In the genomic region with DNA sequence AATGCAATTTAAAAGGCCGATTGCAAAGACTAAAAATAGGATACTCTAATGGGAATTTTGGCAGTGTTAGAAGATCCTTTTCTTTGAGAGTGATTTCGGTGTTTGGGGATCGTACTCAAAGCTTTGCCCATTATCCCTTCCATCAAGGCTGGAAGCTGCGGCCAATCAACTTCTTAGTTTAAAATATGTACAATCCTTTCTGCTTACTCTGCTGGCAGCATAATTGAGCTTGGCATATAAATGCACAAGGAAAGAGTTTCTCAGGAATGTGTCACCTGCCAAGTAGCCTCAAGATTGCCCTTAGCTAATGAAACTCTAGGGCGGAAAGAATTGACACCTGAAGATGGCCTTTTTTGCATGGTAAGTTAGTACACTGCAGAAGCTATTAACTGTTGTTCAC, we compare ENCODE assay signal across 8 mouse cellular contexts. TPM values are rescaled to one million over a fixed set of nuclear protein-coding genes. Genes with fewer than 3 reads are reported as not detected.
DNase-seq lines count a peak whose midpoint lies in the region; ATAC-seq and TF ChIP-seq lines count a peak whose summit lies in the region.

No protein-coding gene starts in this region.

- TF ChIP-seq POLR2A in heart, adult 2 months (IDR thresholded peaks at IDR 0.05; ENCODE audit: insufficient read depth, low read depth, low read length) = no peak

- no peaks in the 10 kb centered on the region for H3K27me3 ChIP-seq in heart, adult 2 months (ENCODE audit: control insufficient read depth, insufficient read depth, low read length)
- H3K27me3 ChIP-seq in heart, postnatal 0 days (ENCODE audit: control insufficient read depth, insufficient read depth, low read length) = no peaks in the 10 kb centered on the region
- H3K27me3 ChIP-seq in liver, postnatal 0 days (ENCODE audit: insufficient read depth, low read length) = no peaks in the 10 kb centered on the region

- H3K4me1 ChIP-seq in heart, adult 2 months (ENCODE audit: control insufficient read depth, insufficient read depth, low read length) = peaks cover 13% of the 10 kb centered on the region
- peaks cover 0 to 2% of the 10 kb centered on the region in 2 experiments; a peak in 2 of 4 replicates for H3K4me1 ChIP-seq in ES-E14 (ENCODE audit: control insufficient read depth in 2 of 2, insufficient read depth in 2 of 2, low read length in 2 of 2, poor library complexity in 1 of 2)
- peaks cover 25% of the 10 kb centered on the region for H3K4me1 ChIP-seq in heart, postnatal 0 days (ENCODE audit: control insufficient read depth, insufficient read depth)
- H3K4me1 ChIP-seq in liver, postnatal 0 days (ENCODE audit: insufficient read depth) = peaks cover 36% of the 10 kb centered on the region

- no peaks in the 10 kb centered on the region for H3K9me3 ChIP-seq in ES-E14 (ENCODE audit: control insufficient read depth, insufficient read depth, low read depth, low read length)
- no peaks in the 10 kb centered on the region for H3K9me3 ChIP-seq in heart, postnatal 0 days (replicated peaks; ENCODE audit: control insufficient read depth, low read length)
- H3K9me3 ChIP-seq in liver, postnatal 0 days (ENCODE audit: low read length) = no peaks in the 10 kb centered on the region

- intact Hi-C loops in heart, adult 2 months (cut with DNase I) = loop anchor here (2.0 to 5.0 kb wide), 4 partner anchors 30 to 78 kb away; no protein-coding TSS in a partner anchor

- H3K36me3 ChIP-seq in heart, adult 2 months (ENCODE audit: control insufficient read depth, insufficient read depth, low read length) = peaks cover 18% of the 10 kb centered on the region
- H3K36me3 ChIP-seq in ES-E14 (ENCODE audit: control insufficient read depth, insufficient read depth, low read length, poor library complexity, severe bottlenecking) = no peaks in the 10 kb centered on the region
- H3K36me3 ChIP-seq in heart, postnatal 0 days (replicated peaks; ENCODE audit: control insufficient read depth, insufficient read depth, low read length) = peaks cover 11% of the 10 kb centered on the region; the same call in 1 of the 2 replicates
- H3K36me3 ChIP-seq in liver, postnatal 0 days (replicated peaks; ENCODE audit: insufficient read depth, low read length) = peaks cover 5% of the 10 kb centered on the region

- no peak for DNase-seq in heart, adult 2 months
- no peak for DNase-seq in heart, adult 9 months (ENCODE audit: low spot score in 2 of 2)
- DNase-seq in ES-E14 (ENCODE audit: low read depth, low spot score) = no peak
- DNase-seq in heart, postnatal 0 days (ENCODE audit: low spot score) = no peak
- no peak for DNase-seq in liver, postnatal 0 days
- DNase-seq in ovary, postnatal 36 days (ENCODE audit: low spot score) = no peak
- no peak for DNase-seq in c-Kit-positive CD71-positive TER-119-positive erythroid progenitor cells, embryonic 14.5 days (ENCODE audit: low spot score)

- H3K9ac ChIP-seq in heart, adult 2 months (ENCODE audit: low read depth, low read length) = peak overlapping the region; percentile 59
- no peak overlapping the region for H3K9ac ChIP-seq in ES-E14 (ENCODE audit: insufficient read depth, low read depth, low read length, poor library complexity, severe bottlenecking)
- H3K9ac ChIP-seq in heart, postnatal 0 days (replicated peaks; ENCODE audit: low read depth, low read length) = peak overlapping the region; percentile 78
- H3K9ac ChIP-seq in liver, postnatal 0 days (replicated peaks) = peak overlapping the region; percentile 81

- 8% methylated on average over 5 of the region's 5 CpGs for WGBS in heart, adult 2 months
- WGBS in heart, postnatal 0 days = 10% methylated on average over 5 of the region's 5 CpGs
- 17% methylated on average over 5 of the region's 5 CpGs for whole genome bisulfite sequencing in liver, postnatal 0 days (ENCODE audit: insufficient replicate concordance)

- H3K27ac ChIP-seq in heart, adult 2 months = peak overlapping the region; percentile 97
- H3K27ac ChIP-seq in ES-E14 (ENCODE audit: insufficient read depth, low read depth, low read length, poor library complexity, severe bottlenecking) = no peak overlapping the region
- H3K27ac ChIP-seq in heart, postnatal 0 days (ENCODE audit: low read depth) = peak overlapping the region; percentile 93
- H3K27ac ChIP-seq in liver, postnatal 0 days (ENCODE audit: low read depth) = peak overlapping the region; percentile 92

- peaks cover 4% of the 10 kb centered on the region for H3K79me2 ChIP-seq in heart, adult 2 months (replicated peaks; ENCODE audit: control insufficient read depth, insufficient read depth, low read length)

- in situ Hi-C loops in ES-E14 (cut with MboI; ENCODE audit: low sequenced_read_pairs in 2 of 2, unreplicated experiment in 2 of 2) = no loop called here

- peak overlapping the region; percentile 77 for H3K4me2 ChIP-seq in heart, postnatal 0 days (ENCODE audit: low read depth, low read length)
- peak overlapping the region; percentile 81 for H3K4me2 ChIP-seq in liver, postnatal 0 days (ENCODE audit: low read depth, low read length)

- TF ChIP-seq EP300 in heart, adult 2 months (IDR thresholded peaks at IDR 0.05; ENCODE audit: insufficient read depth, low read depth, low read length) = no peak
- no peak for TF ChIP-seq EP300 in heart, postnatal 0 days (IDR thresholded peaks at IDR 0.05; ENCODE audit: low read depth)
- TF ChIP-seq EP300 in liver, postnatal 0 days (IDR thresholded peaks at IDR 0.05; ENCODE audit: low read depth) = no peak

- no peak for ATAC-seq in heart, postnatal 0 days (ENCODE audit: insufficient read depth, low read depth)
- ATAC-seq in liver, postnatal 0 days = no peak
- no peak for ATAC-seq in activated CD4-positive, CD25-positive, alpha-beta regulatory T cell, adult 4 months

- TF ChIP-seq CTCF in heart, adult 2 months (IDR thresholded peaks at IDR 0.05) = no peak
- no peak for TF ChIP-seq CTCF in heart, postnatal 0 days (IDR thresholded peaks at IDR 0.05; ENCODE audit: low read depth)
- TF ChIP-seq CTCF in liver, postnatal 0 days (IDR thresholded peaks at IDR 0.05; ENCODE audit: low read depth) = no peak

- H3K4me3 ChIP-seq in heart, adult 2 months = peak overlapping the region; percentile 88
- peak overlapping the region; percentile 92 to 95; a peak in 3 of 4 replicates for H3K4me3 ChIP-seq in ES-E14 (ENCODE audit: insufficient read depth in 1 of 2, low read depth in 1 of 2, low read length in 2 of 2, poor library complexity in 1 of 2, severe bottlenecking in 1 of 2)
- H3K4me3 ChIP-seq in heart, postnatal 0 days (ENCODE audit: low read depth, low read length) = peak overlapping the region; percentile 92
- peak overlapping the region; percentile 95 for H3K4me3 ChIP-seq in liver, postnatal 0 days (ENCODE audit: low read depth, low read length)

TF ChIP-seq in ES-E14, 5 proteins besides CTCF, POLR2A, EP300 and RAD21:
- TF ChIP-seq ZNF384 (IDR thresholded peaks at IDR 0.05; ENCODE audit: low read depth, low read length) (no peak), CHD2 (IDR thresholded peaks at IDR 0.05; ENCODE audit: low read depth, low read length) (no peak), ZC3H11A (IDR thresholded peaks at IDR 0.05; ENCODE audit: borderline replicate concordance, low read depth, low read length) (no peak), HCFC1 (IDR thresholded peaks at IDR 0.05; ENCODE audit: borderline replicate concordance, insufficient read depth, low read length) (no peak), MAFK (IDR thresholded peaks at IDR 0.05; ENCODE audit: insufficient read depth, low read depth, low read length) (no peak)

RNA-seq across cellular contexts. Expression of a gene that starts 1.0 kb away (rescaled TPM):
- total RNA-seq in heart, adult 2 months (2021) = 10 to 100 TPM; 46.7 to 48.8 TPM
- 23.4 and 45.9 TPM in 2 replicates for polyA plus RNA-seq in heart, adult 2 months (2012; rRNA removed)
- total RNA-seq in ES-E14 (2012; rRNA removed) = 11.2 and 12.8 TPM in 2 replicates
- total RNA-seq in heart, postnatal 0 days (2014; rRNA removed; ENCODE audit: low replicate concordance) = 21.4 and 33.7 TPM in 2 replicates
- polyA plus RNA-seq in heart, postnatal 0 days (2015; fragmentation: Nextera tagmentation; extraction: Ambion mirVana) = 19.6 and 21.5 TPM in 2 replicates
- 5.0 and 5.8 TPM in 2 replicates for polyA plus RNA-seq in liver, postnatal 0 days (2015; fragmentation: Nextera tagmentation; extraction: Ambion mirVana)
- 10 to 100 TPM; 12.3 to 12.5 TPM for polyA plus RNA-seq in activated CD4-positive, CD25-positive, alpha-beta regulatory T cell, adult 4 months (2017; shearing (Covaris generic))

RNA-seq across cellular contexts. Expression of a gene that starts 1.1 kb away (rescaled TPM):
- 10 to 100 TPM; 51.3 to 58.3 TPM for total RNA-seq in heart, adult 2 months (2021)
- polyA plus RNA-seq in heart, adult 2 months (2012; rRNA removed) = 19.2 and 33.6 TPM in 2 replicates
- total RNA-seq in ES-E14 (2012; rRNA removed) = 13.1 and 18.7 TPM in 2 replicates
- 15.9 and 20.4 TPM in 2 replicates for total RNA-seq in heart, postnatal 0 days (2014; rRNA removed; ENCODE audit: low replicate concordance)
- 34.7 and 37.3 TPM in 2 replicates for polyA plus RNA-seq in heart, postnatal 0 days (2015; fragmentation: Nextera tagmentation; extraction: Ambion mirVana)
- polyA plus RNA-seq in liver, postnatal 0 days (2015; fragmentation: Nextera tagmentation; extraction: Ambion mirVana) = 16.3 and 17.6 TPM in 2 replicates
- polyA plus RNA-seq in activated CD4-positive, CD25-positive, alpha-beta regulatory T cell, adult 4 months (2017; shearing (Covaris generic)) = 10 to 100 TPM; 20.1 to 27.1 TPM

RNA-seq across cellular contexts. Expression of a gene that starts 29.3 kb away (rescaled TPM):
- 1 to 10 TPM; 7.6 to 8.1 TPM for total RNA-seq in heart, adult 2 months (2021)
- 2.7 and 4.2 TPM in 2 replicates for polyA plus RNA-seq in heart, adult 2 months (2012; rRNA removed)
- total RNA-seq in ES-E14 (2012; rRNA removed) = 18.3 and 26.5 TPM in 2 replicates
- total RNA-seq in heart, postnatal 0 days (2014; rRNA removed; ENCODE audit: low replicate concordance) = 6.2 and 11.6 TPM in 2 replicates
- 6.4 and 7.0 TPM in 2 replicates for polyA plus RNA-seq in heart, postnatal 0 days (2015; fragmentation: Nextera tagmentation; extraction: Ambion mirVana)
- polyA plus RNA-seq in liver, postnatal 0 days (2015; fragmentation: Nextera tagmentation; extraction: Ambion mirVana) = 5.0 and 5.1 TPM in 2 replicates
- 10 to 100 TPM; 24.6 to 32.6 TPM for polyA plus RNA-seq in activated CD4-positive, CD25-positive, alpha-beta regulatory T cell, adult 4 months (2017; shearing (Covaris generic))
